Mouse (Mus musculus): Measurements from ENCODE around the gene Rarb.
"Not testable (repeated sequence)": the region's sequence is repeated elsewhere in the genome, so short reads cannot be mapped to it uniquely, and the experiment has no call there.

GRCm38 (mm10) chr14:16755601-16756000, 63.4 kb downstream of the Rarb start:
- TF ChIP-seq CTCF, EP300 (IDR thresholded peaks at IDR 0.05; ENCODE audit: low read depth): not testable (repeated sequence)
